Mouse (Mus musculus) liver, embryonic 14.5 days (tissue): ENCODE measurements around the gene Ash1l.

Experiments
- CTCF ChIP-seq: IDR thresholded peaks from 2 replicates; pipeline ENCODE4 v1.5.1; 2016; ENCODE audit warnings: antibody characterized with exemption, low read depth, control low read depth
- EP300 ChIP-seq: IDR thresholded peaks from 2 replicates; pipeline ENCODE4 v1.6.1; 2016; ENCODE audit warnings: antibody characterized with exemption, low read depth

GRCm38 (mm10) chr3:89091811-89092508 lies 141.5 kb downstream of the Ash1l start:
- TF ChIP-seq CTCF (no peak), EP300 (no peak)
